ENCODE assay signal across 27 mouse cellular contexts in the genomic region with DNA sequence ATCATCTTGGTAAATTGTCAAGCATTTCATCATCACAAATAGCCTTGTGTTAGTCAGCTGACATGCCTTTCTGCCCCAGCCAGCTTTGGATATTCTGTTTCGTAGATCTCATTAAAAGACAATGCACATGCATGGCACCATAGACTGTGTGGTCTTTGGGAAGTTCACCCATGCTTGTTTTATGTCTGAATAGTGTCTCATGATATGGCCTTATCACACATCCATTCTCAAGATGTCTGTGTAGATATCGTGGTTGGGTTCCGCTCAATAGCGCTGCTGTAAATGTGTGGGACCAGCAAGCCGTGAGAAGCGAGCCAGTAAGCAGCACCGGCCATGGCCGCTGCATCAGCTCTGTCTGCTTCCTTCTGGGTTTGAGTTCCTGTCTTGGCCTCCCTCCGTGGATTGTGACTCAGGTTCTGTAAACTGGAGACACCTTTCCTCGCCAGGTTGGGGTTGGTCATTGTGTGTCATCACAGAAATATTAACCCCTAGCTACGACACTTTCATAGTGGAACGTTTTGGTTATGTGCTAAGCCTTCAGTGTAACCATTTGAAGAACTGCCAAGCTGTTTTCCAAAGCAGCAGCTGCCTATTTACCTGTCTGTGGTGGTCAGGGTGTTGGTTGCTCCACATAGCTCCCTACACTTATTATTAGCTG. TPM values are rescaled to one million over a fixed set of nuclear protein-coding genes. Genes with fewer than 3 reads are reported as not detected.
A peak's percentile ranks its signal among the peaks of the same experiment; 100 is the strongest.
DNase-seq lines count a peak whose midpoint lies in the region; ATAC-seq and TF ChIP-seq lines count a peak whose summit lies in the region.
"Had no signal": no experiment of that assay in that cellular context is flagged by ENCODE, and none has a peak within 500 bp of the region (broad histone marks: within the 10 kb centered on the region; RNA-seq: fewer than 3 reads in every experiment).

No protein-coding gene starts in this region.

- H3K9ac ChIP-seq in liver, adult 2 months (ENCODE audit: low read depth, low read length), result no peak overlapping the region
- no peak overlapping the region for H3K9ac ChIP-seq in liver, embryonic 12.5 days
- H3K9ac ChIP-seq in CH12.LX (ENCODE audit: insufficient read depth, low read depth), result no peak overlapping the region
- H3K9ac ChIP-seq in intestine, embryonic 15.5 days, result no peak overlapping the region
- H3K9ac ChIP-seq: embryonic facial prominence, embryonic 12.5 days; embryonic facial prominence, embryonic 15.5 days; forebrain, postnatal 0 days; heart, embryonic 13.5 days; hindbrain, embryonic 14.5 days had no signal

- H3K4me3 ChIP-seq in liver, adult 2 months (ENCODE audit: insufficient read depth, low read depth, low read length), result no peak overlapping the region
- H3K4me3 ChIP-seq in liver, embryonic 12.5 days, result no peak overlapping the region
- H3K4me3 ChIP-seq in CH12.LX (replicated peaks in 1 of 3; ENCODE audit: low read depth in 2 of 3, low read length in 2 of 3, poor library complexity in 1 of 3), result no peak overlapping the region
- H3K4me3 ChIP-seq in intestine, embryonic 15.5 days (replicated peaks), result no peak overlapping the region
- H3K4me3 ChIP-seq: embryonic facial prominence, embryonic 12.5 days; embryonic facial prominence, embryonic 15.5 days; gastrocnemius, adult 2 months; heart, embryonic 13.5 days had no signal

- H3K79me2 ChIP-seq in liver, adult 2 months (ENCODE audit: control insufficient read depth, insufficient read depth, low read length), result no peaks in the 10 kb centered on the region
- 0 out of 2 replicates have a peak, but pooled peaks cover 2% of the 10 kb centered on the region for H3K79me2 ChIP-seq in CH12.LX (replicated peaks; ENCODE audit: control insufficient read depth, extremely low read depth, insufficient read depth, poor library complexity, severe bottlenecking)

- dilution Hi-C loops in CH12.LX (cut with MboI; ENCODE audit: extremely low pct_ligation_motif_present, extremely low pct_unique_long_range_greater_than_20kb, low sequenced_read_pairs), result no loop called here

- DNase-seq in liver, adult 2 months (ENCODE audit: extremely low read depth, low read depth, low spot score), result peak; percentile 30
- DNase-seq in CH12.LX (ENCODE audit: extremely low read depth) (no peak), adipocyte (ENCODE audit: low spot score) (peak; percentile 33)
- no peak for DNase-seq in embryo, embryonic 9.5 days (ENCODE audit: extremely low spot score)
- DNase-seq: adrenal gland, adult 8-10 months; adrenal gland, postnatal 25 days; cerebellum, adult 11-12 months; cerebellum, adult 8-10 months; cerebellum, postnatal 10 days; cerebellum, postnatal 36 days; forebrain, postnatal 0 days; gastrocnemius, adult 2 months; gastrocnemius, postnatal 14 days; heart, adult 18-20 months; heart, postnatal 14 days; heart, postnatal 4 days had no signal

- TF ChIP-seq CTCF in liver, adult 2 months (IDR thresholded peaks at IDR 0.05; ENCODE audit: low read depth, low read length), result no peak
- TF ChIP-seq CTCF in CH12.LX (conservative IDR thresholded peaks at IDR 0.05 in 1 of 2, IDR thresholded peaks at IDR 0.05 in 1 of 2; ENCODE audit: low read depth in 2 of 2, low read length in 2 of 2), result no peak

- TF ChIP-seq RAD21 in CH12.LX (IDR thresholded peaks at IDR 0.05; ENCODE audit: low read depth, low read length), result no peak

- no peak for TF ChIP-seq POLR2A in liver, adult 2 months (IDR thresholded peaks at IDR 0.05; ENCODE audit: extremely low read depth, insufficient read depth, low read length)
- TF ChIP-seq POLR2A in CH12.LX (IDR thresholded peaks at IDR 0.05; ENCODE audit: low read depth, low read length), result no peak

- H3K36me3 ChIP-seq in liver, adult 2 months (ENCODE audit: control insufficient read depth, insufficient read depth, low read length), result peaks cover 20% of the 10 kb centered on the region
- H3K36me3 ChIP-seq in liver, embryonic 12.5 days, result peaks cover 60% of the 10 kb centered on the region
- peaks cover 34 to 67% of the 10 kb centered on the region in 2 experiments for H3K36me3 ChIP-seq in CH12.LX (replicated peaks in 1 of 2; ENCODE audit: control insufficient read depth in 1 of 2, insufficient read depth in 1 of 2, low read length in 1 of 2)
- peaks cover 2% of the 10 kb centered on the region; the same call in 1 of the 2 replicates for H3K36me3 ChIP-seq in intestine, embryonic 15.5 days

- no peaks in the 10 kb centered on the region for H3K27me3 ChIP-seq in liver, adult 2 months (ENCODE audit: control insufficient read depth, insufficient read depth, low read length)
- H3K27me3 ChIP-seq in liver, embryonic 12.5 days (replicated peaks), result no peaks in the 10 kb centered on the region
- H3K27me3 ChIP-seq in CH12.LX (replicated peaks), result no peaks in the 10 kb centered on the region
- H3K27me3 ChIP-seq in intestine, embryonic 15.5 days (replicated peaks), result no peaks in the 10 kb centered on the region
- H3K27me3 ChIP-seq: embryonic facial prominence, embryonic 12.5 days; embryonic facial prominence, embryonic 15.5 days; heart, embryonic 13.5 days had no signal

- no peak overlapping the region for H3K4me2 ChIP-seq in liver, embryonic 12.5 days
- H3K4me2 ChIP-seq in CH12.LX (ENCODE audit: insufficient read depth, low read depth, poor library complexity, severe bottlenecking), result no peak overlapping the region
- no peak overlapping the region for H3K4me2 ChIP-seq in intestine, embryonic 15.5 days (replicated peaks)
- H3K4me2 ChIP-seq: embryonic facial prominence, embryonic 12.5 days; embryonic facial prominence, embryonic 15.5 days; heart, embryonic 13.5 days; hindbrain, embryonic 14.5 days had no signal

- H3K4me1 ChIP-seq in liver, adult 2 months (ENCODE audit: control insufficient read depth, insufficient read depth, low read length), result no peaks in the 10 kb centered on the region; the same call in none of the 2 replicates
- no peaks in the 10 kb centered on the region for H3K4me1 ChIP-seq in liver, embryonic 12.5 days
- peaks cover 3 to 6% of the 10 kb centered on the region in 2 experiments; a peak in 2 of 4 replicates for H3K4me1 ChIP-seq in CH12.LX (ENCODE audit: control insufficient read depth in 1 of 2, insufficient read depth in 2 of 2)
- H3K4me1 ChIP-seq in intestine, embryonic 15.5 days (replicated peaks), result no peaks in the 10 kb centered on the region
- H3K4me1 ChIP-seq: embryonic facial prominence, embryonic 12.5 days; embryonic facial prominence, embryonic 15.5 days; heart, embryonic 13.5 days had no signal

- H3K27ac ChIP-seq in liver, adult 2 months (replicated peaks; ENCODE audit: insufficient read depth, low read depth, low read length), result no peak overlapping the region
- no peak overlapping the region for H3K27ac ChIP-seq in liver, embryonic 12.5 days
- peak overlapping the region; percentile 1; the same call in 1 of the 2 replicates for H3K27ac ChIP-seq in CH12.LX (ENCODE audit: insufficient read depth, low read depth)
- H3K27ac ChIP-seq in intestine, embryonic 15.5 days, result no peak overlapping the region
- H3K27ac ChIP-seq: embryonic facial prominence, embryonic 12.5 days; embryonic facial prominence, embryonic 15.5 days; gastrocnemius, adult 2 months; heart, embryonic 13.5 days; hindbrain, embryonic 14.5 days; hindbrain, postnatal 0 days had no signal

- 92% methylated on average over 12 of the region's 12 CpGs for WGBS in liver, adult 2 months
- WGBS in liver, embryonic 12.5 days (ENCODE audit: insufficient replicate concordance), result 83% methylated on average over 12 of the region's 12 CpGs
- 91% methylated on average over 12 of the region's 12 CpGs for WGBS in intestine, embryonic 15.5 days

- no peaks in the 10 kb centered on the region for H3K9me3 ChIP-seq in liver, embryonic 12.5 days (replicated peaks)
- H3K9me3 ChIP-seq in CH12.LX (replicated peaks; ENCODE audit: low read length), result no peaks in the 10 kb centered on the region
- H3K9me3 ChIP-seq in intestine, embryonic 15.5 days, result no peaks in the 10 kb centered on the region
- H3K9me3 ChIP-seq: embryonic facial prominence, embryonic 12.5 days; embryonic facial prominence, embryonic 15.5 days; heart, embryonic 13.5 days had no signal

- no peak for ATAC-seq in liver, embryonic 12.5 days
- no peak for ATAC-seq in intestine, embryonic 15.5 days
- ATAC-seq: CD4-positive, CD25-positive, alpha-beta regulatory T cell, adult 4 months; forebrain, embryonic 14.5 days; forebrain, postnatal 0 days; hindbrain, postnatal 0 days; inflammation-experienced regulatory T-cells, adult 6 months; intestine, postnatal 0 days had no signal

- in situ Hi-C loops in CH12.LX (cut with MboI; ENCODE audit: low pct_ligation_motif_present, low pct_unique_long_range_greater_than_20kb, low sequenced_read_pairs), result no loop called here

- no peak for TF ChIP-seq EP300 in CH12.LX (IDR thresholded peaks at IDR 0.05; ENCODE audit: low read length)

RNA-seq across cellular contexts. Expression of a gene that starts 8.3 kb away (rescaled TPM):
- total RNA-seq in liver, adult 2 months (2014; rRNA removed), result 31.6 and 34.9 TPM in 2 replicates
- polyA plus RNA-seq in liver, adult 2 months (2012; rRNA removed), result 11.6 and 17.7 TPM in 2 replicates
- polyA plus RNA-seq in liver, embryonic 12.5 days (2016; fragmentation: Nextera tagmentation; extraction: Ambion mirVana), result 128 TPM in 2 replicates
- total RNA-seq in CH12.LX (2012; rRNA removed) (89.8 and 109 TPM in 2 replicates), CH12.LX (2014; rRNA removed) (221 and 265 TPM in 2 replicates)
- 107 and 119 TPM in 2 replicates for polyA plus RNA-seq in CH12.LX (2012; ENCODE audit: insufficient read length, low read depth)
- 140 and 163 TPM in 2 replicates for polyA plus RNA-seq in intestine, embryonic 15.5 days (2015; fragmentation: Nextera tagmentation; extraction: Ambion mirVana)

RNA-seq across cellular contexts. Expression of a gene that starts 8.5 kb away (rescaled TPM):
- 0.18 and 0.87 TPM in 2 replicates for total RNA-seq in liver, adult 2 months (2014; rRNA removed)
- 0.02 and 0.10 TPM in 2 replicates for polyA plus RNA-seq in liver, adult 2 months (2012; rRNA removed)
- polyA plus RNA-seq in liver, embryonic 12.5 days (2016; fragmentation: Nextera tagmentation; extraction: Ambion mirVana), result 80.7 and 80.9 TPM in 2 replicates
- total RNA-seq in CH12.LX (2012; rRNA removed), result 64.2 and 70.6 TPM in 2 replicates
- 109 and 138 TPM in 2 replicates for total RNA-seq in CH12.LX (2014; rRNA removed)
- polyA plus RNA-seq in CH12.LX (2012; ENCODE audit: insufficient read length, low read depth), result 64.3 and 65.3 TPM in 2 replicates
- polyA plus RNA-seq in intestine, embryonic 15.5 days (2015; fragmentation: Nextera tagmentation; extraction: Ambion mirVana), result 39.3 and 45.8 TPM in 2 replicates

RNA-seq across cellular contexts. Expression of a gene that starts 13.4 kb away (rescaled TPM):
- 24.8 and 31.0 TPM in 2 replicates for total RNA-seq in liver, adult 2 months (2014; rRNA removed)
- 5.4 and 6.2 TPM in 2 replicates for polyA plus RNA-seq in liver, adult 2 months (2012; rRNA removed)
- polyA plus RNA-seq in liver, embryonic 12.5 days (2016; fragmentation: Nextera tagmentation; extraction: Ambion mirVana), result 32.1 and 32.9 TPM in 2 replicates
- total RNA-seq in CH12.LX (2012; rRNA removed) (156 and 174 TPM in 2 replicates), CH12.LX (2014; rRNA removed) (348 and 401 TPM in 2 replicates)
- polyA plus RNA-seq in CH12.LX (2012; ENCODE audit: insufficient read length, low read depth), result 162 and 175 TPM in 2 replicates
- polyA plus RNA-seq in intestine, embryonic 15.5 days (2015; fragmentation: Nextera tagmentation; extraction: Ambion mirVana), result 48.0 and 49.7 TPM in 2 replicates

RNA-seq across cellular contexts. Expression of a gene that starts 46.7 kb away (rescaled TPM):
- total RNA-seq in liver, adult 2 months (2014; rRNA removed), result 43.6 and 49.8 TPM in 2 replicates
- 17.5 and 18.2 TPM in 2 replicates for polyA plus RNA-seq in liver, adult 2 months (2012; rRNA removed)
- polyA plus RNA-seq in liver, embryonic 12.5 days (2016; fragmentation: Nextera tagmentation; extraction: Ambion mirVana), result 64.8 and 65.8 TPM in 2 replicates
- total RNA-seq in CH12.LX (2012; rRNA removed), result 69.3 and 71.3 TPM in 2 replicates
- total RNA-seq in CH12.LX (2014; rRNA removed), result 122 and 138 TPM in 2 replicates
- polyA plus RNA-seq in CH12.LX (2012; ENCODE audit: insufficient read length, low read depth), result 99.8 and 100 TPM in 2 replicates
- polyA plus RNA-seq in intestine, embryonic 15.5 days (2015; fragmentation: Nextera tagmentation; extraction: Ambion mirVana), result 85.0 and 91.2 TPM in 2 replicates

Comparison
In these comparisons a context has a peak if more than half of its experiments do, and no peak if none do; other contexts are left out.
1. RNA of a gene that starts 8.5 kb away (polyA plus RNA-seq): 80.7 to 80.9 TPM in liver, embryonic 12.5 days, 64.3 to 65.3 TPM in CH12.LX and 39.3 to 45.8 TPM in intestine, embryonic 15.5 days; 0.02 to 0.10 TPM in liver, adult 2 months; every median in the first group is over 10 times any median in the second.
2. DNase-seq: peak in liver, adult 2 months (single experiment) and adipocyte (single experiment); none in CH12.LX (single experiment) and embryo, embryonic 9.5 days (single experiment).